Mouse (Mus musculus) macrophage (primary cell): ENCODE results near the gene H2-Q6. TPM values are rescaled to one million over a fixed set of nuclear protein-coding genes. Genes with fewer than 3 reads are reported as not detected.
"Not testable (repeated sequence)": the region's sequence is repeated elsewhere in the genome, so short reads cannot be mapped to it uniquely, and the experiment has no call there.

ENCODE experiments used
- H3K27ac ChIP-seq: fragments of 350-480 bp; formaldehyde crosslinking; 2 replicates; pipeline ENCODE4 v1.9.0; 2021
- H3K36me3 ChIP-seq: fragments of 350-480 bp; formaldehyde crosslinking; 2 replicates; pipeline ENCODE4 v1.9.0; 2021; ENCODE audit errors: inconsistent target
- H3K4me3 ChIP-seq: fragments of 350-480 bp; formaldehyde crosslinking; 2 replicates; pipeline ENCODE4 v1.9.0; 2021; ENCODE audit errors: inconsistent target
- H3K79me2 ChIP-seq: fragments of 350-480 bp; formaldehyde crosslinking; 2 replicates; pipeline ENCODE4 v1.9.0; 2021; ENCODE audit errors: inconsistent target
- WGBS: methylation state at CpG from one replicate; pipeline ENCODE4 v1.1.7; 2026; ENCODE audit warnings: inconsistent platforms; ENCODE audit not compliant: missing documents; 5-methylcytosine and 5-hydroxymethylcytosine counted together
- polyA plus RNA-seq: library from polyadenylated mRNA; stranded (reverse); fragments of 250-400 nt; gene quantifications from 3 replicates; pipeline ENCODE4 v1.2.4, GENCODE M21; 2018; ENCODE audit warnings: inconsistent platforms
- total RNA-seq, 78 experiments: library from RNA; depleted of rRNA; stranded (reverse); fragments of 250-400 nt; gene quantifications; 1 replicate in 9 of 78; 2 replicates in 24 of 78; 3 replicates in 43 of 78; 4 replicates in 2 of 78; pipeline ENCODE4 v1.2.4; 2018; ENCODE audit warnings: inconsistent platforms in 56 of 78

H2-Q6 gene
- 100 to 1,000 TPM in 14 of 26 experiments, 10 to 100 TPM in 9, 1 to 10 TPM in 3; 5.7 to 660 (median 123) TPM for total RNA-seq (2018; cell fraction: chromatin; rRNA removed)
- total RNA-seq (2018; cell fraction: cytosol; rRNA removed) = 100 to 1,000 TPM in 13 of 26 experiments, 10 to 100 TPM in 7, 1 to 10 TPM in 6; 5.8 to 347 (median 108) TPM
- total RNA-seq (2018; cell fraction: nucleus; rRNA removed) = 100 to 1,000 TPM in 19 of 26 experiments, 10 to 100 TPM in 7; 18.2 to 983 (median 268) TPM
- 6.1 to 11.8 TPM (median 9.4 TPM) in 3 replicates for polyA plus RNA-seq

DNA sequence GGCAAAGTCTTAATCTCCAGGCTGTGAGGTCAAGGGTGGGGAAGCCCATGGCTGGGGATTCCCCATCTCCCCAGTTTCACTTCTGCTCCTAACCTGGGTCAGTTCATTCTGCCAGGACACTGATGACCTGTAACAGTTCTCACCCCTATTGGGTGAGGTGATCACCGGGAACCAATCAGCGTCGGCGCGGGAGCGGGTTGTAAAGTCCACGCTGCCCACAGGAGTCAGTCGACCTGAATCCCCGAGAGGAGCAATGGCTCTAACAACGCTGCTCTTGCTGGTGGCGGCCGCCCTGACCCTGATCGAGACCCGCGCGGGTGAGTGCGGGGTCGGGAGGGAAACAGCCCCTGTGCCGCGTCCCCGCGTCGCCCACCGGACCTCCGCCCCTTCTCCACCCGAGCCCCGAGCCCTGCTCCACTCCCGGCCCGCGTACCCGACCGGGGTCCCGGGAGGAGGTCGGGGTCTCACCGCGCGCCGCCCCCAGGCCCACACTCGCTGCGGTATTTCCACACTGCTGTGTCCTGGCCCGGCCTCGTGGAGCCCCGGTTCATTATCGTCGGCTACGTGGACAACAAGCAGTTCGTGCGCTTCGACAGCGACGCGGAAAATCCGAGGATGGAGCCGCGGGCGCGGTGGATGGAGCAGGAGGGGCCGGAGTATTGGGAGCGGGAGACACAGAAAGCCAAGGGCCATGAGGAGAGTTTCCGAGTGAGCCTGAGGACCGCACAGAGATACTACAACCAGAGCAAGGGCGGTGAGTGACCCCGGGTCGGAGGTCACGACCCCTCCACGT lies at the start of gene H2-Q6:
TSS of gene H2-Q6 (plus strand) at position 227 of the 793 bp plus-strand sequence.
- not testable (repeated sequence) for H3K79me2 ChIP-seq, H3K27ac ChIP-seq, H3K36me3 ChIP-seq, H3K4me3 ChIP-seq
- 2% methylated on average over 49 of the region's 66 CpGs for WGBS

DNA sequence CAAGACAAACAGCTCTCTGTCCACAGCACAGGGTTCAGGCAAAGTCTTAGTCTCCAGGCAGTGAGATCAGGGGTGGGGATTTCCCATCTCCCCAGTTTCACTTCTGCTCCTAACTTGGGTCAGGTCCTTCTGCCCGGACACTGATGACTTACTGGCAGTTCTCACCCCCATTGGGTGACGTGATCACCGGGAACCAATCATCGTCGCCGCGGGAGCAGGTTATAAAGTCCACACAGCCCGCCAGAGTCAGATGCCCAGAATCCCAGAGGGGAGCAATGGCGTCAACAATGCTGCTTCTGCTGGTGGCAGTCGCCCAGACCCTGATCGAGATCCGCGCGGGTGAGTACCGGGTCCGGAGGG lies 45.3 kb upstream of the H2-Q6 start, which contains the start of gene H2-Q4:
TSS of gene H2-Q4 (plus strand) at position 249 of the 360 bp plus-strand sequence.
- H3K36me3 ChIP-seq = peaks cover 16% of the 10 kb centered on the region; the same call in 1 of the 2 replicates
- peak within 1 kb of the TSS; percentile 80 for H3K4me3 ChIP-seq
- H3K79me2 ChIP-seq = no peaks in the 10 kb centered on the region; the same call in 1 of the 2 replicates
- WGBS = 5% methylated on average over 15 of the region's 16 CpGs
- peak within 1 kb of the TSS; percentile 24 for H3K27ac ChIP-seq

DNA sequence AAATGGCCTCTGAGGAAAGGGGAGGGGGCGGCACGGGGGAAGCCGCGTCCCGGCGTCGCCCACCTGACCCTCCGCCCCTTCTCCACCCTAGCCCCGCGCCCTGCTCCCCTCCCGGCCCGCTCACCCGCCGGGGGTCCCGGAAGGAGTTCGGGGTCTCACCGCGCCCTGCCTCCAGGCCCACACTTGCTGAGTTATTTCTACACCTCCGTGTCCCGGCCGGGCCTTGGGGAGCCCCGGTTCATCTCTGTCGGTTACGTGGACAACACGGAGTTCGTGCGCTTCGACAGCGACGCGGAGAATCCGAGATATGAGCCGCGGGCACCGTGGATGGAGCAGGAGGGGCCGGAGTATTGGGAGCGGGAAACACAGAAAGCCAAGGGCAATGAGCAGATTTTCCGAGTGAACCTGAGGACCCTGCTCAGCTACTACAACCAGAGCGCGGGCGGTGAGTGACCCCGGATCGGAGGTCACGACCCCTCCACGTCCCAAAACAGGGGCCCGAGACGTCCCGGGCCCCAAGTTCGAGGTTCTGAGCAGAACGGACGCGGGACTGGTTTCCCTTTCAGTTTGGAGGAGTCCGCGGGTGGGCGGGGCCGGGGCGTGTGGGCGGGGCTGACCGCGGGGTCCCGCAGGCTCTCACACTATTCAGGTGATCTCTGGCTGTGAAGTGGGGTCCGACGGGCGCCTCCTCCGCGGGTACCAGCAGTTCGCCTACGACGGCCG lies 44.8 kb upstream of the H2-Q6 start:
- peak overlapping the region; percentile 24 for H3K27ac ChIP-seq
- H3K79me2 ChIP-seq = no peaks in the 10 kb centered on the region; the same call in 1 of the 2 replicates
- H3K4me3 ChIP-seq = peak overlapping the region; percentile 80
- 2% methylated on average over 70 of the region's 70 CpGs for WGBS
- peaks cover 16% of the 10 kb centered on the region; the same call in 1 of the 2 replicates for H3K36me3 ChIP-seq

DNA sequence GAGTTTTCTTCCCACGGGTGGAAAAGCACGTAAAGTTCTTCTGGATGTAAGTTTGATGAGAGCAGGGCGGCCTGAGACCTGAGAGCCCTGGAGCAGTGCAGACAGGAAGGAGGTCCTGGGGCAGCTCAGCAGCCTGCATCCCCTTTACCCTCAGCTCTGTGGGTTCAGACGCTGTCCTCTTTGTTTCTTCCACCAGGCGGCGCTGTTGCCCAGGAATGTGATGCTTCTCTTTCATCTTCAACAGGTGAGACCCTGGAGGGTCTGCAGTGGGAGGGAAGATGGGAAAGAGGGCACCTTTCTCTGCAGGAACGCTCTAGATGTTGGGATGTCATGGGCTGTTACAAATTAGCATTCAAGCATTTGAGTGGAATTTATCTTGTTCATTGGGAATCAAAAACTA lies 34.9 kb upstream of the H2-Q6 start:
- 5% methylated on average over 7 of the region's 7 CpGs for WGBS
- not testable (repeated sequence) for H3K36me3 ChIP-seq, H3K79me2 ChIP-seq, H3K27ac ChIP-seq, H3K4me3 ChIP-seq

DNA sequence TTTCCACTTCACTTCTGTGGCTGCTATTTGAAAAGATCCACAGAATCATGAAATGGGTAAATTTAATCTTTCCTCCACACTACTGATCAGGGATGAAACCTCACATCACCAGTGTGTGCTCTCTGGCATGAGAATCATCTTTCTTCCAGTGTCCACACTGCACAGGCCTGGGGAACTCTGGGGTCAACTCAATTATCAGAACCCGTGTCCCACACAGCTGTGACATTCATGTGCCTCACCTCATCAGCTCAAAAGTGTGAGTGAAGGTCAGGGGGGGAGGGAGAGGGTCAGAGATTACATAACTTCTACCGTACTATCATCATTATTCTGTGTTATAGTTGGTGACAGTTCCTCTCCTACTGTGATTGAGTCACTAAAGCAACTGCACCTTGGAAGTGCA lies 32.0 kb upstream of the H2-Q6 start:
- not testable (repeated sequence) for H3K27ac ChIP-seq, H3K36me3 ChIP-seq, H3K79me2 ChIP-seq, H3K4me3 ChIP-seq
- 64% methylated on average over 2 of the region's 2 CpGs for WGBS

DNA sequence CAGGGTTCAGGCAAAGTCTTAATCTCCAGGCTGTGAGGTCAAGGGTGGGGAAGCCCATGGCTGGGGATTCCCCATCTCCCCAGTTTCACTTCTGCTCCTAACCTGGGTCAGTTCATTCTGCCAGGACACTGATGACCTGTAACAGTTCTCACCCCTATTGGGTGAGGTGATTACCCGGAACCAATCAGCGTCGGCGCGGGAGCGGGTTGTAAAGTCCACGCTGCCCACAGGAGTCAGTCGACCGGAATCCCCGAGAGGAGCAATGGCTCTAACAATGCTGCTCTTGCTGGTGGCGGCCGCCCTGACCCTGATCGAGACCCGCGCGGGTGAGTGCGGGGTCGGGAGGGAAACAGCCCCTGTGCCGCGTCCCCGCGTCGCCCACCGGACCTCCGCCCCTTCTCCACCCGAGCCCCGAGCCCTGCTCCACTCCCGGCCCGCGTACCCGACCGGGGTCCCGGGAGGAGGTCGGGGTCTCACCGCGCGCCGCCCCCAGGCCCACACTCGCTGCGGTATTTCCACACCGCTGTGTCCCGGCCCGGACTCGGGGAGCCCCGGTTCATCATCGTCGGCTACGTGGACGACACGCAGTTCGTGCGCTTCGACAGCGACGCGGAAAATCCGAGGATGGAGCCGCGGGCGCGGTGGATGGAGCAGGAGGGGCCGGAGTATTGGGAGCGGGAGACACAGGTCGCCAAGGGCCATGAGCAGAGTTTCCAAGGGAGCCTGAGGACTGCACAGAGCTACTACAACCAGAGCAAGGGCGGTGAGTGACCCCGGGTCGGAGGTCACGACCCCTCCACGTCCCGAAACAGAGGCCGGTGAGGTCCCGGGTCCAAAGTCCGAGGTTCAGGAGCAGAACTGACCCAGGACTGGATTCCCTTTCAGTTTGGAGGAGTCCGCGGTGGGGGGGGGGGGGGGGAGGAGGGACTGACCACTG lies 30.5 kb upstream of the H2-Q6 start:
- not testable (repeated sequence) for H3K4me3 ChIP-seq, H3K36me3 ChIP-seq, H3K27ac ChIP-seq, H3K79me2 ChIP-seq
- 1% methylated on average over 32 of the region's 75 CpGs for WGBS

DNA sequence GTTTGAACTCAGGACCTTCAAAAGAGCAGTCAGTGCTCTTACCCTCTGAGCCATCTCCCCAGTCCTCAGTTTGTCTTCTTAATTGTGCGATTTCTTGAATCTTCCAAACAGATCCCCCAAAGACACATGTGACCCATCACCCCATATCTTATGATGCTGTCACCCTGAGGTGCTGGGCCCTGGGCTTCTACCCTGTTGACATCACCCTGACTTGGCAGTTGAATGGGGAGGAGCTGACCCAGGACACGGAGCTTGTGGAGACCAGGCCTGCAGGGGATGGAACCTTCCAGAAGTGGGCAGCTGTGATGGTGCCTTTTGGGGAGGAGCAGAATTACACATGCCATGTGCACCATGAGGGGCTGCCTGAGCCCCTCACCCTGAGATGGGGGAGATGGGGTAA lies 27.7 kb upstream of the H2-Q6 start:
- H3K4me3 ChIP-seq, H3K27ac ChIP-seq, H3K36me3 ChIP-seq, H3K79me2 ChIP-seq: not testable (repeated sequence)
- WGBS = 100% methylated on average over 2 of the region's 2 CpGs

DNA sequence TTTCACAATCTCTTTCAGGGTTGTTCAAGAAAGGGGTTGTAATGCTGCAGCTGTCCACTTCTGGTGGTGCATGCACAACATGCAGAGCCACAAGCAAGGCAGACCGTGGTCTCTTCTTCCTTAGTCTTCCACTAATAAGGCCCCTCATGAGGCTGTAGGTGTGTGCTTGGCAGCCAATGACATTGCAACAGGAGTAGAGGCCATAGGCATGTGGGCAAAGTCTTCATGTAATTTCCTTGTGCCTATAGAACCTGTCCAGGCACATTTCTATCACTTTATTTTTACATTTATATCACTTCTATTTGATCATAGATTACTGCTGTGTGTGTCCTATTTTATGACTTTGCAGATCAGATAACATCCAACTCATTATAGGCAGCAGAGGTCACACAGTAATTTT lies 11.6 kb upstream of the H2-Q6 start:
- WGBS = no CpG with 5 or more reads among the region's 1 CpGs
- not testable (repeated sequence) for H3K36me3 ChIP-seq, H3K79me2 ChIP-seq, H3K4me3 ChIP-seq, H3K27ac ChIP-seq

DNA sequence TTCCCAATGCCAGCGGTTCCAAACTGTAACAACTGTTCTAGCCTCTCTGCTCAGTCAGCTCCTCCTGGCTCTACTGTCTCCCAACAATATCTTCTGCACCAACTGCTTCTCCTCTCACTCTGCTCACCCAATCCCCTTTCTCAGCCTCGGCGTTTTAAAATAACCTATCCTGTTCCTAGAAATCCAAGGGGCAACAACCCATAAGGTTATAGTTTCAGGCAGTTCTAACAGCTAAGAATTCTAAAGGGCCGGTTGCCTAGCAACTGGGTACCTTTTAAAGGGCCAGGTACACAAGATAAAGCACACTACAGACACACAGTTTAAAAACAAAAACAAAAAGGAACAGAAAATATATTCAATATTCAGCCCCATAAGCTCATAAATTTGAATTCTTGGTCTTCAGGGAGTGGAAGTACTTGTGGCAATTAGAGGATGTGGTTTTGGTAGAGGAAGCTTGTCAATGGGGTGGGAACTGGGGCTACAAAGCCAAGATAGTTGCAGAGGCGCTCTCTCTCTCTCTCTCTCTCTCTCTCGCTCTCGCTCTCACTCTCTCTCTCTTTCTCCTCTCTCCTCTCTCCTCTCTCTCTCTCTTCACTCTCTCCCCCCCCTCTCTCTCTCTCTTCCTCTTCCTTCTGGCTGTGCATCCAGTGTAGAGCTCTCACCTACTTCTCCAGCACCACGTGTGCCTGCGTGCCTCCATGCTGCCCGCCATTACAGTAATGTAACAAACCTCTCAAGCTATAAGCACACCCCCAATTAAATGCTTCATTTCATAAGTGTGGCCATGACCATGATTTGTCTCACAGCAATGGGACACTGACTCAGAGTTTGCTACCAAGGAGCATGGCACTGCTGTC lies 9.1 kb upstream of the H2-Q6 start:
- H3K36me3 ChIP-seq, H3K4me3 ChIP-seq, H3K27ac ChIP-seq, H3K79me2 ChIP-seq: not testable (repeated sequence)
- no CpG with 5 or more reads among the region's 10 CpGs for WGBS

DNA sequence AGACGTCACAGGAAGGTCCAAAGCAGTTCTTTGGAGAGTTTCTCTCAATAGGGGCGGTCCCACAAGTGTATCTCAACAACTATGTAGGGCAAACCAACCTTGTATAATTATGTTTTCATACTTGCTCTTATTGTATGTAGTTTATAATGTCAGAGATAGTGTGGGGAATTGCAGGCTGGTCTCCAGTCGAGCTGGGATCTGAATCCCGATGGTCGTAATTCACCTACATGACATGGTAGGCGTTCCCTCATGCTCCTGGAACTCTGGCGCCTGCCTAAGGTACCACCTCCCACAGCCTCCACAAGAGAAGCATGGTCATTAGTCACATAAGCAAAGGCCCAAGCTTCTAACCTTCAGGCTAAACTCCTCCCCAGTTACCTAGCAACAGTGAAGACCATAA lies 5.9 kb upstream of the H2-Q6 start:
- Histone ChIP-seq H3K36me3 (no peaks in the 10 kb centered on the region), H3K4me3 (no peak overlapping the region), H3K79me2 (no peaks in the 10 kb centered on the region), H3K27ac (no peak overlapping the region)
- 82% methylated on average over 7 of the region's 7 CpGs for WGBS

DNA sequence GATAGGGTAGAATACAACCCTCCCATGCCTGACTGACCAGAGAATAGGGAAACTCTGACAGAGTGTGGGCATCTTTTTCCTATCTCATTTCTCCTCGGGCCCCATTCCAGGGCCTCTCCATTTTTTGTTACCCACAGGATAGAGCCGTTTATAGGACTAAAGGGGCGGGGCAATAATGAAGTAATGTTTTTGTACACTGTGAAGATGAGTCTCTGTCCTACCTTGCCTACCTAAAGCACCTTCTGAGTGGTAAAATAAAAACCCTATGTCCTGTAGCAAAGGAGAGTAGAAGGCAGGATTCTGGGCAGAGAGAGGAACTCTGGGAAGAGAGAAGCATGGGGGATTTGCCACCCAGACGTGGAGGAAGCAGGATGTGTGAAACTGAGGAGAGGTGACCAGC lies 5.1 kb upstream of the H2-Q6 start:
- not testable (repeated sequence) for H3K79me2 ChIP-seq, H3K4me3 ChIP-seq, H3K36me3 ChIP-seq, H3K27ac ChIP-seq
- WGBS = 53% methylated on average over 4 of the region's 4 CpGs

DNA sequence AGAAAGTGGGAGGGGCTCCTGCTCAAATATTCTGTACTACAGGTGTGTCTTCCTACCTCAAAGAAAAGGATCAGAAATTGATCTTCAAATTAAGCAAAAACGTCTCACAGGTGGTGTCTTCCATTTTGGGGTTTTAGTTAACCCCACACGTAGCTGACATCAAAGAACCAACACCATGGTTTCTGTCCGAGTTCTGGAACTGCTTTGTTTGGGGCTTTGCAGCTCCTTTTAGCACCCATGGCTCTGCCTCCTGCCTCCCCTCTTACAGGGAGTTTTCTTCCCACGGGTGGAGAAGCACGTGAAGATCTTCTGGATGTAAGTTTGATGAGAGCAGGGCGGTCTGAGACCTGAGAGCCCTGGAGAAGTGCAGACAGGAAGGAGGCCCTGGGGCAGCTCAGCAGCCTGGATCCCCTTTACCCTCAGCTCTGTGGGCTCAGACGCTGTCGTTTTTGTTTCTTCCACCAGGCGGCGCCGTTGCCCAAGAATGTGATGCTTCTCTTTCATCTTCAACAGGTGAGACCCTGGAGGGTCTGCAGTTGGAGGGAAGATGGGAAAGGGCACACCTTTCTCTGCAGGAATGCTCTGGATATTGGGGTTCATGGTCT lies 4.3 kb upstream of the H2-Q6 start:
- WGBS = 15% methylated on average over 11 of the region's 11 CpGs
- not testable (repeated sequence) for H3K79me2 ChIP-seq

DNA sequence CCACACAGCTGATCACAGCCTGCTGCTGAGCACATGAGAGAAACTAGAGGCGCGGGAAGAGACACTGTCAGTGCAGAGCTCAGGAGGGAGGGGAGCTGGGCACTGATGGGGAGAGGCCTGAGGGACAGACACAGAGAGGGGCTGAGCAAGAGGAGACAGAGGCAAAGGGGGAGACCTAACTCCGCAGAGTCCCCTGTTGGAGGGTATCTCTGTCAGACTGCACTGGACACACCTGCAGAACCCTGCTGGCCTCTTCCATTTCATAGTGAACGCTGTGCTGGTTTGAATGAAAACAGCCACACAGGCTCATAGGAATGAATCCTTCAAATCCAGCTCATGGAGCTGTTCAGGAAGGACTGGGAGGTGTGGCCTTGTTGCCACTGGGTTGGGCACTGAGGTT lies 3.3 kb upstream of the H2-Q6 start:
- not testable (repeated sequence) for H3K4me3 ChIP-seq, H3K36me3 ChIP-seq, H3K27ac ChIP-seq, H3K79me2 ChIP-seq
- 93% methylated on average over 4 of the region's 4 CpGs for WGBS

More for the DNA sequence above, 4.3 kb upstream of the H2-Q6 start:
- H3K27ac ChIP-seq, H3K36me3 ChIP-seq, H3K4me3 ChIP-seq: not testable (repeated sequence)
